Mouse (Mus musculus): ENCODE data around the gene Dpp6. TPM values are rescaled to one million over a fixed set of nuclear protein-coding genes. Genes with fewer than 3 reads are reported as not detected.

The Dpp6 gene
- polyA plus RNA-seq, 1 experiment from 2014 or later, result 2.4 TPM

DNA sequence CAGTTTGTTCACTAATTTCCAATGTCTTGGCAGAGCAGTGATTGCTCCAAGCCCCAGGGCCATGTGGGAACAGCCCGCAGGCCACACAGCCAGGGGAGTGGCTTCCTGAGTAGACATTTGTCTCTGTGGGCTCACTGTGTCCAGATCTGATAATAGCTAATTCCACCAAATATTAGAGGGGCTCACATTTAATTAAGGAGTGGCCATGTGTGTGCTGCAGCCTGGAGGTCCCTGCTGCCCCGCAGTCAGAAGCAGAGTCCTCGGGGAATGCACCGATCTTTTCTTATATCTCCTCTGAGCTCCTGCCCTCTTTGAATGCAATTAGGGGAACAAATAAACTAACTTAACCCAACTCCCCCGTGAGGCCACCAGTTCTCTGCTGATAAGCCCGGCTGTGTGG is 889.5 kb downstream of the Dpp6 start:
- Histone ChIP-seq H3K9me3 (replicated peaks; ENCODE audit: control insufficient read depth, low read length) (no peaks in the 10 kb centered on the region), H3K36me3 (ENCODE audit: control insufficient read depth, insufficient read depth, low read length) (no peaks in the 10 kb centered on the region), H3K9ac (ENCODE audit: low read length) (no peak overlapping the region), H3K27me3 (ENCODE audit: control insufficient read depth, insufficient read depth, low read length) (no peaks in the 10 kb centered on the region), H3K4me2 (ENCODE audit: low read depth, low read length) (no peak overlapping the region), H3K4me1 (ENCODE audit: control insufficient read depth, insufficient read depth, low read length) (peaks cover 9% of the 10 kb centered on the region; the same call in 1 of the 2 replicates), H3K4me3 (replicated peaks; ENCODE audit: low read length) (no peak overlapping the region), H3K27ac (ENCODE audit: low read length) (no peak overlapping the region)
- 40% methylated on average over 6 of the region's 6 CpGs for WGBS
- no peak for ATAC-seq (ENCODE audit: insufficient read depth, low FRiP score)

DNA sequence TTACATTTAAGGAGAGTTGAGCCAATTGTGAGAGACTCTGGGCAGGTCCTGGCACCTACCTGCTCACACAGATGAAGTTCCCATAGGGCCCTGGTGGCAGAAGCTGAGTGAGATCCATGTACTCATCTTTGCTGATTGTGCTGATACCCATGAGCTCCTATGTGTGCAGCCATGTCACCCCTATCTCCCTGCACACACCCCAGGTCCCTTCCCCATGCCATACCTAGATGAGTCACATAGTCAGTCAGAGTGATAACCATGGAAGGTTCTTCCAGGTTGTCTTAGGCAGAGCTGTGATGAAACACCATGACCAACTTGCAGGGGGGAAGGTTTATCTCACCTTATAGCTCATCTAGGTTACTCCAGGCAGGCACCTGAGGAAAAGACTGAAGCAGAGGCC is 890.3 kb downstream of the Dpp6 start:
- H3K27ac ChIP-seq (ENCODE audit: low read length), result no peak overlapping the region
- no peaks in the 10 kb centered on the region for H3K36me3 ChIP-seq (ENCODE audit: control insufficient read depth, insufficient read depth, low read length)
- H3K9me3 ChIP-seq (replicated peaks; ENCODE audit: control insufficient read depth, low read length), result no peaks in the 10 kb centered on the region
- no peak overlapping the region for H3K9ac ChIP-seq (ENCODE audit: low read length)
- no peak overlapping the region for H3K4me3 ChIP-seq (replicated peaks; ENCODE audit: low read length)
- H3K4me2 ChIP-seq (ENCODE audit: low read depth, low read length), result no peak overlapping the region
- ATAC-seq (ENCODE audit: insufficient read depth, low FRiP score), result no peak
- H3K27me3 ChIP-seq (ENCODE audit: control insufficient read depth, insufficient read depth, low read length), result no peaks in the 10 kb centered on the region
- H3K4me1 ChIP-seq (ENCODE audit: control insufficient read depth, insufficient read depth, low read length), result peaks cover 9% of the 10 kb centered on the region; the same call in 1 of the 2 replicates

DNA sequence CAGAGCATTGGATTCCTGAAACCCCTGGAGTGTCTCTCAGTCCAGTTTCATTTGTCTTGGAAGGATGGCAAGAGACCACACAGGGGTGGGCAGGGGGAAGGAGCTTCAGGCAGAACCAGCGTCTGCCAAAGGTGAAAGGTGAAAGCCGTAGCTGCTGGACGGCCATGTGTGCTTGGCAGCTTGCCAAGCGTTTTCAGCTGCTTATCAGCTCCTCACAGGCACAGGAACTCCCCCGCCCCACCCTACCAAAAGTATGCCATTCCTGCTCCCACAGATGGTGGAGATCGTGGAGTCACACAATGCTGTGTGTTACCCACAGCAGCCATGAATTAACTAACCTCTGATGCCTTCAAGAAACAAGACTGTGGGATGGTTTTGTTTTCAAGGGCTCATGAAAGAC is 891.2 kb downstream of the Dpp6 start:
- 10% methylated on average over 6 of the region's 6 CpGs for WGBS
- Histone ChIP-seq H3K36me3 (ENCODE audit: control insufficient read depth, insufficient read depth, low read length) (no peaks in the 10 kb centered on the region), H3K27ac (ENCODE audit: low read length) (no peak overlapping the region), H3K4me2 (ENCODE audit: low read depth, low read length) (no peak overlapping the region), H3K4me3 (replicated peaks; ENCODE audit: low read length) (no peak overlapping the region), H3K9me3 (replicated peaks; ENCODE audit: control insufficient read depth, low read length) (no peaks in the 10 kb centered on the region), H3K27me3 (ENCODE audit: control insufficient read depth, insufficient read depth, low read length) (no peaks in the 10 kb centered on the region), H3K9ac (ENCODE audit: low read length) (no peak overlapping the region), H3K4me1 (ENCODE audit: control insufficient read depth, insufficient read depth, low read length) (peaks cover 9% of the 10 kb centered on the region; the same call in 1 of the 2 replicates)
- peak; percentile 57 for ATAC-seq (ENCODE audit: insufficient read depth, low FRiP score)

DNA sequence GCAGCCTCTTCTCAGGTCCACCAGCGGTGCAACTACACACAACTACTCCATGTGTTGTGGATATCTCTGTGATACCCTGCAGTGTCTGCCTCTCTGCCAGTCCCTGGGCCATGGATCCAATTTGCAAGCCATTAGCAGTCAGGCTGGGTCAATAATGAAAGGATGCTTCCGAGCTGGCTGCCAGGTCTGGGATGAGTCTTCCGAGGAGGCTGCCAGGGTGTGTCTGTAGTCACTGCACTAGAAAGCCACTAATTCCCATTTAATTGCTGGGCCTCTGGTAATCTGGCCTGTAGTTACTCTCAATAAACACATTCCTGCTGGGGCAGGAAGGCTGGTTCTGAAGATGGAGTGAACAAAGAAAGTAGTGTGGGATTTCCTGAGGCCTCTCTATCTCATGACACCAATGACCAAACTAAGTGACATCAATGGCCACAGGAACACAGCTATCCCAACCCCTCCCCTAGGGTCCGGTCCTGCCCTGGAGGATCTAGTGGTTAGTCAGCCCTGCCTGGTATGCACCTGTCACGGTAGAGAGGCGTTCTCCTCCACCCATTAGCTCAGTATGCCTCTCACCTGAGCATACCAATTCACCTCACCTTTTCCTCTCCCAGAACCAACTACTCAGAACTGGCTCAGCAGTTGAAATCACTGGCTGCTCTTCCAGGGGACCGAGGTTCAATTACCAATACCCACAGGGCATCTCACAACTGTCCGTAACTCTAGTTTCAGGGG is 894.6 kb downstream of the Dpp6 start:
- H3K4me3 ChIP-seq (replicated peaks; ENCODE audit: low read length), result no peak overlapping the region
- no peak overlapping the region for H3K4me2 ChIP-seq (ENCODE audit: low read depth, low read length)
- WGBS, result 69% methylated on average over 8 of the region's 8 CpGs
- peaks cover 9% of the 10 kb centered on the region; the same call in 1 of the 2 replicates for H3K4me1 ChIP-seq (ENCODE audit: control insufficient read depth, insufficient read depth, low read length)
- ATAC-seq (ENCODE audit: insufficient read depth, low FRiP score), result no peak
- H3K27ac ChIP-seq (ENCODE audit: low read length), result no peak overlapping the region
- H3K9ac ChIP-seq (ENCODE audit: low read length), result no peak overlapping the region
- no peaks in the 10 kb centered on the region for H3K36me3 ChIP-seq (ENCODE audit: control insufficient read depth, insufficient read depth, low read length)
- no peaks in the 10 kb centered on the region for H3K9me3 ChIP-seq (replicated peaks; ENCODE audit: control insufficient read depth, low read length)
- no peaks in the 10 kb centered on the region for H3K27me3 ChIP-seq (ENCODE audit: control insufficient read depth, insufficient read depth, low read length)

DNA sequence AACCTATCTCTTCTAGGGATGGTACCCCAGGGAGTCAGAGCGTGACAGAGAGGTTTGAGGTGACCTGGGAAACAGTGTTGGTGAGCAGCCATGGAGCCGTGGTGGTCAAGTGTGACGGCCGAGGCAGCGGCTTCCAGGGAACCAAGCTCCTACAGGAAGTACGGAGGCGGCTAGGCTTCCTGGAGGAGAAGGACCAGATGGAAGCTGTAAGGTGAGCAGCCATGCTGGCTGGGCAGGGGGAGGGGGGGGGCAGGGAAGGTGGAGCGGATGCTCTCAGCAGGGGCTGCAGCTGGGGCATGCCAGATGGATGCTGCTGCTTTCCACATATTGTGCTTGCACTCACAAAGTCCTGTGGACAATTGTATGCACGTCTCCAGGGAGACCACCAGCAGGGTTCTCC is 897.4 kb downstream of the Dpp6 start:
- no peak for ATAC-seq (ENCODE audit: insufficient read depth, low FRiP score)
- no peaks in the 10 kb centered on the region for H3K36me3 ChIP-seq (ENCODE audit: control insufficient read depth, insufficient read depth, low read length)
- H3K9ac ChIP-seq (ENCODE audit: low read length), result no peak overlapping the region
- 65% methylated on average over 9 of the region's 9 CpGs for WGBS
- H3K9me3 ChIP-seq (replicated peaks; ENCODE audit: control insufficient read depth, low read length), result no peaks in the 10 kb centered on the region
- no peak overlapping the region for H3K4me3 ChIP-seq (replicated peaks; ENCODE audit: low read length)
- H3K4me1 ChIP-seq (ENCODE audit: control insufficient read depth, insufficient read depth, low read length), result no peaks in the 10 kb centered on the region
- no peaks in the 10 kb centered on the region for H3K27me3 ChIP-seq (ENCODE audit: control insufficient read depth, insufficient read depth, low read length)
- no peak overlapping the region for H3K27ac ChIP-seq (ENCODE audit: low read length)
- no peak overlapping the region for H3K4me2 ChIP-seq (ENCODE audit: low read depth, low read length)

DNA sequence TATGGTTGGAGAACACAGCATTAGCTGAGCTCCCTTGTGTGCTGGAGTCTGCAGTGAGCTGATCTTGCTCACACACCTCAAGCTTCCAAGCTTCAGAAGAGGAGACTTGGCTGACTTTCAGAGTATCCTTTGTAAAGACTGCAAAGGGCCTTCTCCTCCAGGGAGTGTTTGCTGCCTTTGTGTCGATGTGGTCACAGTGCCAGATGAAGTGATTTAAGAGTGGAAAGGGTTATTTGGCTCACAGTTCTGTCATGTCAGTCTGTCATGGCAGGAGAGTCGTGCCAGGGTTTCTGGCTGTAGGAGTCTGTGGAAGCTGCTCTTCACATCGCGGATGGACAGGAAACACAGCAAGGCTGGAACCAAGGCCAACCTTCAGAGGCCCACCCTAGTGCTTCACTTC is 899.0 kb downstream of the Dpp6 start:
- WGBS, result 83% methylated on average over 4 of the region's 4 CpGs

DNA sequence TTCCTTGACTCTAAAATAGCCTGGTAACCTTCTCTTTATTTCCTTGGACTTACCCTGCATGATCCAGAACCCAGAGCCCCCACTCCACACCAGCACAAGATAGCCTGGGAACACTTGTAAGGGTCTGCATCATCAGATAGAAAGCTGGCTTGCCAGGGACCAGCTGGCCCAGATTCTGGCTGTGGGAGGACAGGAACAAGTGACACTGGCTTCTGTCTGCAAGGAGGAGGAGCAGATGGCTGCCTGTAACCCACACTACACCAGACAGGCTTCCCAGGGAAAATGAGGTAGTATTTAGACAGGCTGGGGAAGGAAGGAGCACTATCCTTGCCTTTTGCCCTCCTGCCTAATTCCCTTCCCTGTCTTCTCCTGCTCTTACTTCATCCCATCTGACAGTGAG is 900.3 kb downstream of the Dpp6 start:
- H3K27me3 ChIP-seq (ENCODE audit: control insufficient read depth, insufficient read depth, low read length), result no peaks in the 10 kb centered on the region
- no peak for ATAC-seq (ENCODE audit: insufficient read depth, low FRiP score)
- H3K4me1 ChIP-seq (ENCODE audit: control insufficient read depth, insufficient read depth, low read length), result no peaks in the 10 kb centered on the region
- no peak overlapping the region for H3K4me3 ChIP-seq (replicated peaks; ENCODE audit: low read length)
- H3K36me3 ChIP-seq (ENCODE audit: control insufficient read depth, insufficient read depth, low read length), result no peaks in the 10 kb centered on the region
- no peak overlapping the region for H3K27ac ChIP-seq (ENCODE audit: low read length)
- no peak overlapping the region for H3K9ac ChIP-seq (ENCODE audit: low read length)
- H3K4me2 ChIP-seq (ENCODE audit: low read depth, low read length), result no peak overlapping the region
- no peaks in the 10 kb centered on the region for H3K9me3 ChIP-seq (replicated peaks; ENCODE audit: control insufficient read depth, low read length)

More for the DNA sequence above, 899.0 kb downstream of the Dpp6 start:
- Histone ChIP-seq H3K4me2 (ENCODE audit: low read depth, low read length) (no peak overlapping the region), H3K9me3 (replicated peaks; ENCODE audit: control insufficient read depth, low read length) (no peaks in the 10 kb centered on the region), H3K36me3 (ENCODE audit: control insufficient read depth, insufficient read depth, low read length) (no peaks in the 10 kb centered on the region), H3K27ac (ENCODE audit: low read length) (no peak overlapping the region), H3K9ac (ENCODE audit: low read length) (no peak overlapping the region), H3K4me3 (replicated peaks; ENCODE audit: low read length) (no peak overlapping the region), H3K27me3 (ENCODE audit: control insufficient read depth, insufficient read depth, low read length) (no peaks in the 10 kb centered on the region), H3K4me1 (ENCODE audit: control insufficient read depth, insufficient read depth, low read length) (no peaks in the 10 kb centered on the region)
- no peak for ATAC-seq (ENCODE audit: insufficient read depth, low FRiP score)

DNA sequence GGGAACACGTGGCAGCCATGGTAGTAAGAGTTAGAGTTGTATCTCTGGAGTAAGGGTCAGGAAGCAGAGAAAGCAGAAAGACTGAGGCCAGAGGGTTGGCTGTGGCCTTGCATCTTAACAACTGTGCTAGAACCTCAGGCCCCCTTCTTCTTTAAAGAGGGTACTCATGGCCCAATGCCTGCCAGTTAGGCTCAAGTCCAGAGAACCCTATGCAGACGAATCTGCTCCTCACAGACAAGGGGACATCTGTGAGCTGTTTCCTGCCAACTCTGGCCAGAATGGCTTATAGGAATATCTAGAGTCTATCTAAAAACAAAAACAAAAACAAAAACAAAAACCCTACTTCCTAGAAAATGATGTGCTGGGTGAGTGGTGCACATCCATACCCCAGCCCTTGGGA is 902.3 kb downstream of the Dpp6 start:
- Histone ChIP-seq H3K27ac (ENCODE audit: low read length) (no peak overlapping the region), H3K4me2 (ENCODE audit: low read depth, low read length) (no peak overlapping the region), H3K4me3 (replicated peaks; ENCODE audit: low read length) (no peak overlapping the region), H3K36me3 (ENCODE audit: control insufficient read depth, insufficient read depth, low read length) (no peaks in the 10 kb centered on the region), H3K9me3 (replicated peaks; ENCODE audit: control insufficient read depth, low read length) (no peaks in the 10 kb centered on the region), H3K9ac (ENCODE audit: low read length) (no peak overlapping the region), H3K4me1 (ENCODE audit: control insufficient read depth, insufficient read depth, low read length) (no peaks in the 10 kb centered on the region), H3K27me3 (ENCODE audit: control insufficient read depth, insufficient read depth, low read length) (no peaks in the 10 kb centered on the region)
- WGBS, result 61% methylated on average over 2 of the region's 2 CpGs
- ATAC-seq (ENCODE audit: insufficient read depth, low FRiP score), result no peak

DNA sequence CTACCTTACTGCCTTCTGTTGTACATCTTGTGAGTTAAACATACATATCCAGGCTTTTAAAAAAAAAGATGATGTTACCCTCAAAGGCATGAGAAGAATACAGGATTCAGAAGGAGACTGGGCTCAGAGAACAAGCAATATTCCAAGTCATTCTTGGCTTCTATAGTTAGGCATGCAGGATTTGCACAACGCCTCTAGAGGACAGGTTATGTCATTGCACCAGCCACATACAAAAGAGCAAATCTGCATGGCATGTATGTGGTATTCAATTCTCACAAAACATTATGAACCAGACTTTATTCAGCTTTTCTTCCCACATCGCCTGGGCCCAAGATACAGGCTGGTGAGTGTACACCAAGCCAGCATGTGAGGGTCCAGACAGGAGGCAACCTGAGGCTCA is 907.5 kb downstream of the Dpp6 start:
- Histone ChIP-seq H3K27me3 (ENCODE audit: control insufficient read depth, insufficient read depth, low read length) (no peaks in the 10 kb centered on the region), H3K36me3 (ENCODE audit: control insufficient read depth, insufficient read depth, low read length) (no peaks in the 10 kb centered on the region), H3K9me3 (replicated peaks; ENCODE audit: control insufficient read depth, low read length) (no peaks in the 10 kb centered on the region), H3K9ac (ENCODE audit: low read length) (no peak overlapping the region), H3K4me2 (ENCODE audit: low read depth, low read length) (no peak overlapping the region), H3K4me3 (replicated peaks; ENCODE audit: low read length) (no peak overlapping the region), H3K4me1 (ENCODE audit: control insufficient read depth, insufficient read depth, low read length) (no peaks in the 10 kb centered on the region), H3K27ac (ENCODE audit: low read length) (no peak overlapping the region)
- WGBS, result 27% methylated on average over 2 of the region's 2 CpGs
- ATAC-seq (ENCODE audit: insufficient read depth, low FRiP score), result no peak
